8 mouse cellular contexts compared by ENCODE assay signal in genomic region chr2:113494401-113495080, GRCm38 (mm10).
DNase-seq lines count a peak whose midpoint lies in the region; ATAC-seq and TF ChIP-seq lines count a peak whose summit lies in the region.

No protein-coding gene starts in this region.

- no peak overlapping the region for H3K4me2 ChIP-seq in liver, postnatal 0 days (ENCODE audit: low read depth, low read length)

- H3K27ac ChIP-seq in liver, postnatal 0 days (ENCODE audit: low read depth): no peak overlapping the region

- TF ChIP-seq EP300 in liver, postnatal 0 days (IDR thresholded peaks at IDR 0.05; ENCODE audit: low read depth): no peak

- H3K9me3 ChIP-seq in liver, postnatal 0 days (ENCODE audit: low read length): no peaks in the 10 kb centered on the region

- ATAC-seq in liver, postnatal 0 days: no peak

- no peak overlapping the region for H3K4me3 ChIP-seq in liver, postnatal 0 days (ENCODE audit: low read depth, low read length)

- H3K36me3 ChIP-seq in liver, postnatal 0 days (replicated peaks; ENCODE audit: insufficient read depth, low read length): no peaks in the 10 kb centered on the region

- WGBS in liver, postnatal 0 days (ENCODE audit: insufficient replicate concordance): 57% methylated on average over 6 of the region's 6 CpGs

- H3K9ac ChIP-seq in liver, postnatal 0 days (replicated peaks): no peak overlapping the region

- peak; percentile 62 for DNase-seq in heart, adult 11 months
- no peak for DNase-seq in heart, adult 9 months (ENCODE audit: low spot score in 2 of 2)
- no peak for DNase-seq in liver, postnatal 0 days
- DNase-seq in liver: no peak
- peak; percentile 5 for DNase-seq in T-cell, adult 2 months (ENCODE audit: low spot score)
- DNase-seq in layer of hippocampus, postnatal 10 days (ENCODE audit: low spot score in 2 of 2): peak; percentile 19 to 54
- DNase-seq in urinary bladder, postnatal 36 days (ENCODE audit: low spot score in 2 of 2): no peak
- DNase-seq in gastrocnemius, adult 8-10 months (ENCODE audit: low spot score in 2 of 2): no peak

- TF ChIP-seq CTCF in liver, postnatal 0 days (IDR thresholded peaks at IDR 0.05; ENCODE audit: low read depth): peak; percentile 67

- H3K27me3 ChIP-seq in liver, postnatal 0 days (ENCODE audit: insufficient read depth, low read length): no peaks in the 10 kb centered on the region

- H3K4me1 ChIP-seq in liver, postnatal 0 days (ENCODE audit: insufficient read depth): no peaks in the 10 kb centered on the region

Comparison
In these comparisons a context has a peak if more than half of its experiments do, and no peak if none do; other contexts are left out.
1. DNase-seq: peak in heart, adult 11 months (single experiment), T-cell, adult 2 months (single experiment) and layer of hippocampus, postnatal 10 days (2 of 2); none in heart, adult 9 months (0 of 2), liver, postnatal 0 days (single experiment), liver (single experiment), urinary bladder, postnatal 36 days (0 of 2) and gastrocnemius, adult 8-10 months (0 of 2).